Mouse (Mus musculus): ENCODE measurements at regions not wholly inside any gene's neighbourhood (a gene's known extent, or its start where the extent isn't known, plus 50 kb on each side); places are given as distances from the start of the nearest gene placed in this dataset.

DNA sequence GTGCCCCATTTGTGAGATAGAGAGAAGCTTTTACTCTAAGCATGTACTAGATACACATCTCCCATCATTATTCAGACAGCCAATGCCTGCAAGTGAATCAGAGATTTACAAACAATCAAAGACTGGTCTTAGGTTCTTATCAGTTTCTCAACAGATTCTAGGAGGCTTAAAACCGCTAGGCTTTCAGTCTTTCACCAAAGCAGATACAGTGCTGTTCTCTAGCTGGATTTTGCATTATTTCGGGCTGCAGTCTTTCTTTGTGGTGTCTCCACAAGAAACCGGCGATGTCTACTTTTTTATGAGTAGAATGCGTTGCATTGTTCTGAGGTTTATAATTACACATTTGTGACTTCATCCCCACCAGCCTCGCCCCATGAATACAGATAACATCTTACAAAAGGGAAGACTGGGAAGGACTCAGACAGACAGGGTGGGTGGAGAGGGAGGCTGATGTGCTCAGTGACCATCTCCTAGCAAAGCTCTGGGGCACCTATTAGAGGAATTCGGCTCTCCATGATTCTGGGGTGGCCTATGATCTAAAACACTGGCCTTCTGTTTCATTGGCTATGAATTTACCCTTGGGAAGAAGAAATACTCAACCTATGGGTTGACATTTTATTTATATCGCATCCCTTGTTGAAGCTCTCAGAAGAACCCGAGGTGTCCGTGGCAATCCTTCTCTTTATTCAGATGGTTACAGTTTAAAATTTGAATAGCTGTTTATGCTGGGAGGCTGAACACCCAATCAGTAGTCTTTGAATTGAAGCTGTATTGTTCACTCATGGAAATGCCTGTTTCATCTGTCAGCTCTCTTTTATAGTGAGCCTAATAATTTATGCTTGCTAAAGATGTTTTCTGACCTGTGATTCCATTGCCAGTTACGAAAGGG lies 343.8 kb downstream of the Tmem161b start:
- DNase-seq: no peak

DNA sequence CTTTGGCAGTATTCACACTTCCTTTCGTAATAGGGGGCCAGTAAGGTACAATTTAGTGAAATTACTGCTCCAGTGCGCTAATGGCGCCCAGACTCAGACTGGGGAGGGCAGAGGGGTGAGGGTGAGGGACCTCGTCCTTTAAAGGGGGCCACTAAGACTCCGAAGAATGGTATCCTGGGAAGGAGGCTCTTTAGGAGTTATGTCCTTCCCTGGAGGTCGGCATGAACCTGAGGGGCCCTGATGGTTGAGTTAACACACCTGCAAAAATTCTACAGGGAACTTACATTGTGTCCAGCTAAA lies 344.4 kb downstream of the Tmem161b start:
- no peak for DNase-seq

DNA sequence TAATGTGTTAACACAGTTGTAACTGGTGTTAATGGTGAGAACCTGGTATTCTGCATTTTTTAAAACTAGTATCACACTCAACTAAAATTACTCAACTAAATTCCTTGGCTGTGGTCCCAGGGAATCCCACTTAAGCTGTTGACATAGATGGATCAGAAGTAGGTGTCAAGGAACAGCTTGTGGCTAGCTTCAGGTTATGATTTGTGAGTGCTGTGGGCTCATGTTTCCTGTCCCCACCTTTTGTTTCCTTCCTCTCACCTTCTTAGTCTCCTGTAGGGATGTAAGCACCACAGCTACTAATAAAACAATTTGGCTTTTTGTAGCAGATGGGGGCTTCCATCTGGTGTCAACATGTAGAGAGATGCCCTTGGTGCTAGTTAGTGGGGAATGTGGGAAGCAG lies 347.3 kb downstream of the Tmem161b start:
- no peak for DNase-seq

- DNase-seq: no peak
These were observed 348.1 kb downstream of the Tmem161b start for GRCm38 (mm10) chr13:84570206-84570605.

DNA sequence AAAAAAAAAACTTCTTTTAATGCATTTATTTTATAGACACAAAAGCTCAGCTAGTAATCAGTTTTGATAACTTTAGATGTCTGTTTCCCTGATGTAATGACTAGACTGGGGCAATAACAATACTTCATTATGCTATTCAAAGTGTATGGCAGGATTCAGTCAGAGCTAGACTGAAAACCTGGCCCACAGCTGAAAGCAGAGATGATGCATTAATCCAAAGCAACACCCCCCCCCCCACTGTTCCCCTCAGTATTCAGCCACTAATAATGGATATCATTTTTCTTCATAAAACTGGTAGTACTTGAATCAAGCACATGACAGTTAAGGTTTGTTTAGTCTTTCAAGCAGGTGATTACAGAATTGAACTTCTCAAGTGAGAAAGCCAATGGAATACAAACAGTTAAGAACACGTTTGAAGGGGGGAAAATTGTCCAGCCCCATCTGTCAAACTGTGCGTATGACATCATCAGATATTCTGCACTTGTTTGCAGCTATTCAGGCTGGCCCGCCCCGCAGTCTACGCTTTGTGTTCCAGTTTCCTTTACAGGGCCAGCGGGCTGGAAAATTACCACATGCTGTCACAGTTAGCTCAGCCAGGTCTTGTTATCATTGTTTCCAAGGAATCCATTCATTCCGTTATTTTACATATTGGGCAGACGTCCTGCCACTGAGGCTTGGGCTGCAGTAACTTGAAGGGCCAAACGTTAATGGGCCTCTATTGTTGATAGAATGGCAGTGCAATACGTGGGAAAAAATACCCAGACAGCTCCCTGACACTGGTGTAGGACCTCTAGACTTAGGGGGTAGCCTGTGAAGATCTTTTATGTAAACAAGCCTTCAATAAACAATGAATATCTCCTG lies 349.1 kb downstream of the Tmem161b start:
- peak; percentile 1 to 4 for DNase-seq

DNA sequence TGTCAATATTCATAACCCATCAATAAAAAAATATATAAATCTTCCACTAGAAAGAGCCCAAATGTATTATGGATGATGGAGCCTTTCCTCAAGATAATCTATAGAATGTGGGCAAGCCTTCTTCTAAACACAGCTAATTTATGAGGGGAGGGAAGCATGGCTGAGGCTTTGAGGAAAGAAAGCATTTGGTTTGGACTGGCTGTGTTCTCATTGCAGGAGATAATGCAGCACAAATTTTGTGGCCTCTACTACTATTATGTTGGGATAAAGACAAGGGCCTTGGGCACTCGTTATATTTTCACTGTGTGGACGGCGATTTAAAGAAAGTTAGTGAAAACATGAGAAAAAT lies 349.7 kb downstream of the Tmem161b start:
- no peak for DNase-seq

DNA sequence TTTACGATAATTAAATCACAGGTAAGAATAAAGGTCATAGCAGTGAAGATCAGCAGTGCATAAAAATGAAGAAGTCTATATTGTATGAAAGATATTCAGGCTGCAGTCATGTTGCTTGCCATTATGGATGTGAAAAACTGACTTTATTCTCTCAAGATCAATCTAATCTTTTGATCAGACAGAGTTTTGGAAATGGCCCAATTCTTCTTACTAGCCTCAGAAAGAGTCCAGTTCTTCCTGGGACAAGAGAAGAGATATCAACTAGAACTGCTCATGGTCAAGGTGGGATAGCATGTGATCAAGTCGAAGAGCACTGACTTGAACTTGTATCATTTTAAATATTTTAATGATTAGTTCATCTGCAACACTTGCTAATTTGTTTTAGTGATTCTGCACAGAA lies 350.1 kb downstream of the Tmem161b start:
- no peak for DNase-seq

GRCm38 (mm10) chr13:84596585-84597142 lies 374.6 kb downstream of the Tmem161b start:
- DNase-seq: no peak

- no peak for DNase-seq
These were observed 380.5 kb downstream of the Tmem161b start for GRCm38 (mm10) chr13:84602612-84603011.

DNA sequence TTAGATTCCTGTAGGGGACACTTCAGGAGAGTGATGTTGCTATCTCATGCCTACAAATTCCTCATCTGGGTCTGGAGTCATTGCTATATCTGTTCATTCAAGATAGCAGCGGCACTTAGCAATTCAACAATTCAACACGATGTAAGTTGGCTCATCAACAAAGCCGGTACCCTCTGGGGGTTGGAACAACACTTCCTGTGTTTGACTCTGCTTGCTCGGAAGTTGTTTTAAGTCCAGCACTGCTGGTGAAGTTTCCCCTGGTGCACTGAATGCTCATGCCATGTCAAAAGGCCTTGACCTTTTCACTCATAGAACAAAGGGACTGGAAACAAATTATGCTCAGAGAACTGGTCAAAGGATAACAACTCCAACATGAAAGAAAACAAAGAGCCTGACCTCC lies 390.4 kb downstream of the Tmem161b start:
- DNase-seq: no peak

GRCm38 (mm10) chr13:84613004-84613403 lies 390.9 kb downstream of the Tmem161b start:
- no peak for DNase-seq

GRCm38 (mm10) chr13:84624691-84625090 lies 402.6 kb downstream of the Tmem161b start:
- no peak for DNase-seq

GRCm38 (mm10) chr13:84625527-84625926 lies 403.4 kb downstream of the Tmem161b start:
- DNase-seq: no peak

DNA sequence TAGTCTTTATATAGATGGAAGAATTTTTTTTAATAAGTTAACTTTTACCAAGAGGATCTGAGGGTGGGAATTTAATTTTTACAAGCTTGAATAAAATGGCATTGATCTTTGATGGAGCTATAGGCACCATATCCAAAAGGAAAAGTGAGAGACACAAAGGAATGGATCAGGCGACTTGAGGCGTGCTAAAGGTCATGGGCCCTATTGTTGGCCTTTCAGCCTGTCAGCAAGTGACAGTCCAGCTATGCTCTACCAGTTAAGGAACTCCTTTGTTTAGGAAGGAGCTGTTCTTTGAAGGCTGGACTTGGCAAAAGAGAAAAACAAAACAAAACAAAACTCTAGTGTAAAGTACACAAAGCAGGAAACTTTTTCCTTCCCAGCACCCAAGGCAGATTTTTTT lies 403.8 kb downstream of the Tmem161b start:
- DNase-seq: no peak

- DNase-seq: no peak
These were observed 404.3 kb downstream of the Tmem161b start for GRCm38 (mm10) chr13:84626397-84626796.

DNA sequence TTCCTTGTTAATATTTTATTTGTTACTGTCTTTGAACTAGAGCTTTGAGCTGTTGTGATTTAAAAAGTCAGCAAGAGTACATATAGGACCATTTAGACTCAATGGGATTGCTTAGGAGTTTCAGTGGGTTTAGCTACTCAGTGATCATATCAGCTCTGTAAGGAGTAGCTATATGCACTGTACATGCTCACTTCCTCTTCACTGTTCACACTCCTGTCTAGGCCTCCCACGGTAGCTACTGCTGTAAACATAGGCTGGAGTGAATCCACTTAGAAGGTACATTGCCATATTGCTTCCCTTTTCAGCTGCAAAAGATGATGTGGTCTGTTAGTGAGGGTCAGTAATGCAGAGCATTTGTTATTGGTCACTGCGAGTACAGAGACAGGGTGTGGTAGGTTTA lies 408.6 kb downstream of the Tmem161b start:
- no peak for DNase-seq

DNA sequence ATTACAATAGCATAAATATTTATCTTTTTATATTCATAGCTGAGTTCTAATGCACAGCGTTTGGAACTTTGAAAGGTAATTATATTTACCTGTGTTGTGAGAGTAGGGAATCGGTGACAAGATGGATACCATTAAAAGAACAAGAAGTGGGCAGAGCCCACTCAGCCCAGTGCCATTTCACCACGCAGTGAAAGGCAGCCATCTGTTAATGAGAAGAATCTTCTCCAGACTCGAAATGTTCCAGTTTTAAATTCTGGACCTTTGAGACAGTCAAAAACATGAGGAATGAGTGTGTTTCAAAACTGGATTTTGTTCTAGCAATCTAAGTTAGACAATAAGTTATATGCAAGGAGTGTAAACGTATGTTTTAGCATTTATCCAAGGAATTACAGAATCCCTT lies 410.4 kb downstream of the Tmem161b start:
- DNase-seq: no peak

- DNase-seq: no peak
These were observed 414.7 kb downstream of the Tmem161b start for GRCm38 (mm10) chr13:84636831-84637230.

DNA sequence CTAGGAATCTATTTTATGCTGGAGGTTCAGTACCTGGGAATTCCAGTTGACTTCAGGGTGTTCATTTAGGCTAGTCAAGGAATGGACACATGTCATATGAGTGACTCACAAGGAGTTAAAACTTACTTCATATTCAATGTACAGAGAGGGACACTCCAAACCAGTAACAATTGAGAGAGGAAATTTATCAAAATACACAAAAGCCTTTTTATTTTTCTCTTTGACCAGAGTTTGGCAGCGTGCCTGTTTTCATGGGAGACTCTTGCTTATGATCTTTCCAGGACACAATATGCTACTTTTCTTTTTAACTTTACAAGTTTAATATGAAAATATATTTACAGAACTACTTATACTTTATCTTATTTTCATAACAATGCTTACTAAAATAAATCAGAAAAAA lies 415.5 kb downstream of the Tmem161b start:
- peak; percentile 2 for DNase-seq

GRCm38 (mm10) chr13:84638401-84638934 lies 416.4 kb downstream of the Tmem161b start:
- DNase-seq: no peak

GRCm38 (mm10) chr13:84639087-84640022 lies 417.3 kb downstream of the Tmem161b start:
- DNase-seq: no peak

DNA sequence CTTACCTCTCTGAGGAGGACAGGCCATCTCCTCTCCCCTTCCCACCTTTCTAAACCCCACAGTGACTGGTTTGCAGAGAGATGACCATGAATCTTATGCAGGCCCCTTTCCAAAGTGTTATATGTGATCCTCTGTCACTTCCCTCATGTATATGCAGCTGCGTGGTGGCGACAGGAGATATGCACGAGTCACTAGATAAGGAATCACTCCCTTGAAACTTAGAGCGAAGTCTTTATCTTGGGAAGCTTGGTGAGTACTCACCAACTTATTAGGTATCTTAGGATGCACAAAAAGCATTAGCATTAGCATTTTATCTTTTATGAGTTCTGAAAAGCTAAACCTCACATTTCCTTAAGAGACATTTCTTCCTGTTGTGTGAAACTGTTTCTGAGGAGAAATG lies 421.9 kb downstream of the Tmem161b start:
- no peak for DNase-seq
